Mouse (Mus musculus) c-Kit-positive CD71-positive TER-119-positive erythroid progenitor cells, embryonic 14.5 days (primary cell): ENCODE data around the gene Stard5.

Experiments used
- DNase-seq: peaks from one replicate; pipeline ENCODE4 v3.0.0-alpha.2; 2013; ENCODE audit warnings: low spot score

The Stard5 gene

GRCm38 (mm10) chr7:83631828-83632681 is at the start of gene Stard5:
Gene Stard5, plus strand, starts transcription at chr7:83631959.
- peak; percentile 91 for DNase-seq

GRCm38 (mm10) chr7:83584639-83585471 is 46.9 kb upstream of the Stard5 start, which contains the start of gene Tmc3:
Gene Tmc3, plus strand, starts transcription at chr7:83584927.
- no peak for DNase-seq

GRCm38 (mm10) chr7:83594056-83594455 is 37.7 kb upstream of the Stard5 start:
- no peak for DNase-seq

GRCm38 (mm10) chr7:83597063-83597462 is 34.7 kb upstream of the Stard5 start:
- no peak for DNase-seq

DNA sequence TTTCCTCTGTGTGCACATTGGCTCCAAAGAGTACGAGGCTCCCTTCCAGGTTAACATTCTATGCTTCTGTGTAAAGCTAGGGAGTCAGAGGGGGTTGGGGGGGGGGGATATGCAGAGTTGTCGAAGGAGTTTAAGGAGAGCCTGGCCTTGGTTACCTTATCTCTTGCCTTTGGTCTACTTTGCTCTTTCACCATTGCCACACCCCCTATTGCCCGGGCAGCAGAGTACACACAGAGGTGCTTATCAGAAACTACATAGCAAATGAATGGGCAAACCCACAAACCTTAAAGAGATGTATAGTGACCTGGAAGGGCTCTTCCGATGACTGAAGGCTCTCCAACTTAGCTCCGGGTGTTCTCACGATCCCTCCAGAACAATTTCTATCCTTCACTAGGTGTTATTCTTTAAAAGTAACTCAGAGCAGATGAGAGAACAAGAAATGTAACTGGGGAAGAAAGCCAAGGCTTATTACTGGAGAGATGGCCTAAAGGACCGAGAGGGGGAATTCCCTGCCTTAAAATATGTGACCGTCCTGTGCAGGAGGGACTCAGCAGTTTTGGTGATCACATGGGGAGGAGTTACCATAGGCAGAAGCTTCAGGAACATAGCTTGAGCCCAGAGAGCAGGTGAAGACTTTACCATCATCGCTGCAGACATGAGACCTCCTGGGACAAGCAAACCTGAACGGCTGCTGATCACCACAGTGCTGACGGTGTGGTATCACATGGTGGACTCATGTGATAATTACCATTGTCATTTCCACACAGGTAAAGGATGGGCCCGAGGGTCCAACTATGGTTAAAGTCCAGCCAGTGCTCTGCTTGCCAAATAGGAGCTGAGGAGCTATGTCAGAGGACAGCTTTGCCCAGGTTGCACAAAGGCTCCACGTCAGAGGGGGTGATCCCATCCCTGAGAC is 32.5 kb upstream of the Stard5 start:
- DNase-seq, result no peak

GRCm38 (mm10) chr7:83599913-83600286 is 31.9 kb upstream of the Stard5 start:
- peak; percentile 36 for DNase-seq

DNA sequence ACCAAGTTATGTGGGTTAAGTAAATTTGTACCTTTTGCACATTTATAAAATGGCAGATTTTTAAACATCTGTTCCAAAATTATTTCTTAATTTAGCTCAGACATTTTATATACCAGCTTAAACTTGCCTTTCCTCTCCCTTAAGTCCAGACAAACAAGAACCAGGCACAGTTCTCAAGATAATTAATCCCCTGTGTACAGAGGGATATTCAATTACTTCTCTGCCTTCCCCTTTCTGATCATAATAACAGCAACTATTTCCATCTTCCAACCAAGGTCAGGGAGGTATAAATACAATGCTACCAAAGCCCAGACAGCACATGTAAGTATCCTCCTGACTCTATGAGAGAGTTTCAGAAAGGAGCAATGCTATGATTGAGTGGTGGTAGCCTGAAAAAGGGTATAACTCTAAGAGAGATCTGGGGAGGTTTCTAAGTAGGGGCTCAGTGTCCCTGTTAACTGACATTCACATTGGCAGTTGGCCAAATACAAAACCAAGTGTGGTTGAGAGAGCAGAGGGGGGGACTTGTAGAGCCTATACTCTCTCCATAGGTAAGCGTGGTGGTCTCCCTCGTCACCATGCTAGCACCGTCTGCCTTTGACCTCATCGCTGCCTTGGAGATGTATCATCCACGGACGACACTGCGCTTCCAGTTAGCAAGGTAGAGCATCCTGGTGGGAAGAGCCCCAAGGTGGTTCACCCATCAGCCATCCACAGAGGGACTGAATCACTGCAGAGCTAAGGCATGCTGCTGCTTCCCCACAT is 27.4 kb upstream of the Stard5 start:
- DNase-seq, result no peak

DNA sequence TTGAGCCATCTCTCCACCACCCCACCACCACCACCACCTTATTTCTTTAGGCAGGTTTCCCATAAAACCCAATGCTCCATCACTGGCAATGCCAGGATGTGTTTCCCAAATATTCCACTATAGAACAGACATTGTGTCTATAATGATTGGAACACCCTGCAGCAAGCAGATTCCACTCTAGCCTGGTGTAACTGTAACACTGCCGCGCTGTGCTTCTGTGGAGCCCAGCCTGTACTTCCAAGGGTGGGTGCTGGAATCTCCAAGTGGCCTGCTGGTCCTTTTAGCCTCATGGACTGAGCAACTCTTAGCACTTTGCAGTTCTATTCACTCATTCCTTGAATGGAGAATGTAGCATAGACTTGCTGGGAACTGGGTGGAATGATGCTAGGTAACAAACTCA is 25.0 kb upstream of the Stard5 start:
- DNase-seq, result no peak

DNA sequence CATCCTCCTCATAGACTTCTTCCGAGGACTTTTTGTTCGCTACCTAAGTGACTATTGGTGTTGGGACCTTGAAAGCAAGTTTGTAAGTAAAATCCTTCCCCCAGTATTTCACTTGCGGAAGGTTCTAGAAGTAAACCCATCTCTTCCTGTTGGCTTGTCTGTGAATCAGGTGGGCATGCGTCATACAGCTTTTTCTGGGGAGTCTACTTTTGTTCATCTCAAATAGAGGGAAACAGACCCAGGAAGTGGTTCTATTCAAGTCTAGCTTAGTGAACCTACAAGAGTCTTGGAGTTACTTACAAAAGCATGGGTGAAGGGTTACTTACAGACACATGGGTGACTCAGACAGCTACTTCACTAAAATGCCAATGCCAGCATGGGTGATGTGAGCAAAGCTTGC is 21.9 kb upstream of the Stard5 start:
- DNase-seq, result no peak

DNA sequence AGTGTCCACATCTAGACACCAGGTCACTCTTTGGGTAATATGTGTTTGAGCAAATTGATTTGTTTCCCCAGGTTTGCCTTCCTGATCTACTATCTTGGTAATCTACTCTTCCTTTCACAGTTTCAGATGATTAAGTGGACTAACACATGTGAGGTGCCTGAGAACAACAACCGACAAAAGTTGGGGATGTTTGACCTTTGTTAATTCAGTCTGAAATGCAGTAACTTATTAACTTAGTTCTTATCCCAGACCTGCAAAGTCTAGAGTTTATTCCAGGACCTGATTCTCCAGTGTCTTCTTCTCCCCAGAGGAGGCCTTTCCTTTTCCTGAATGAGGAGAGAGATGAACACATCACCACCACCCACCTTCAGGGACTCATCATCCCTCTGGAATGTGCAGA is 19.9 kb upstream of the Stard5 start:
- no peak for DNase-seq

DNA sequence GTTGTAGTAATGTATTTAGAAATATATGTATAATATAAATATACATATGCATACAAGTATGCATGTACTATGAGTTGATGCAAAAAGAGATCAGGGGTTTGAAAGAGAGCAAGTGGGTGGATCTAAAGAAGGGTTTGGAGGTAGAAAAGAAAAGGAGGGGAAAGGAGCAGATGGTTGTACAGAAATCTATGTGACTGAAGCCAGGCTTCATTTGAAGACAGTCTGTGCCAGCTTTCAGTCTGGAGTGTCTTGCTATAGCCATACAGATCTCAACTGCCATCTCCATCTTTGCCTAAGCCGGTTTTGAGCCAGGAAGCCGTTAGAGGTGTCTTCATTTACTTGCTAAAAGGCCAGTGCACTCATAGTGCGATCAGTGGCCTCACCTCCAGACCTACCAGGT is 16.5 kb upstream of the Stard5 start:
- DNase-seq, result no peak

- DNase-seq, result no peak
These were observed 15.9 kb upstream of the Stard5 start for GRCm38 (mm10) chr7:83615815-83616214.

GRCm38 (mm10) chr7:83616268-83616667 is 15.5 kb upstream of the Stard5 start:
- DNase-seq, result no peak

DNA sequence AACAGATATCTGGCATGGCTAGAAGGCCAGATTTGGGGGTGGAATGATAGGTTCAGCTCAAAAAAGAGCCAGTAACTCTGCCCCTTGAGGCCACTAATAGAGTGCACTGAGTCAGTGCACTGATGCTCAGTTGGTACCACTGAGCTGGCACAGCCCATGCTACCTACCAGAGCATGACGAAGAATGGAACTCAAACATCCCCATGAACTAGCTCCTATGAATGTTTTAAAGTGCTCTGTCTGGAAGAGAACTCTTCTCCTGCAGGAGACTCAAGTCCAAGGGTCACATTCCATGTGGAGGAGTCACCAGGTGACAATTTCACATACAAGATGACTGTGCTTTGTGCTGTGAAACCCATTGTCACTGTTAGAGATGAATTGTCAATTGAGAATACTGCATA is 13.1 kb upstream of the Stard5 start:
- no peak for DNase-seq

GRCm38 (mm10) chr7:83622582-83622981 is 9.2 kb upstream of the Stard5 start:
- no peak for DNase-seq

DNA sequence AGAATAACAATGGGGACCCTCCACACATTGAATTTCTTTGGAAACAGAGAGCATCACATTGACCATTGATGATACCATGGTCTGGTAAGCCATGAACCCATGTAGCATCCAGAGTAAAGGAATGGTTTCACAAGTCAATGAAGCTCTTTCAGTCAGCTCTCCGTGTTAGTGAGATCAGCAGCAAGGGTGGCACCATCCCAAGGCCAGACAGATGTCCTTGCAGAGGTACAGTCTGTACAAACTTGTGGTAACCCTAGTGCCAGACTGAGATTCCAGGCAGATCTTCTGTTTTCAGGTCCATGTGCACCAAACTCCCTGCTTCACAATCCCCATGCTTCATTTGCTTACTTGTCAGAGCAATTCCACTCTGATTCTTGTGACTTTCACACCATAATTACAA is 7.7 kb upstream of the Stard5 start:
- DNase-seq, result no peak

DNA sequence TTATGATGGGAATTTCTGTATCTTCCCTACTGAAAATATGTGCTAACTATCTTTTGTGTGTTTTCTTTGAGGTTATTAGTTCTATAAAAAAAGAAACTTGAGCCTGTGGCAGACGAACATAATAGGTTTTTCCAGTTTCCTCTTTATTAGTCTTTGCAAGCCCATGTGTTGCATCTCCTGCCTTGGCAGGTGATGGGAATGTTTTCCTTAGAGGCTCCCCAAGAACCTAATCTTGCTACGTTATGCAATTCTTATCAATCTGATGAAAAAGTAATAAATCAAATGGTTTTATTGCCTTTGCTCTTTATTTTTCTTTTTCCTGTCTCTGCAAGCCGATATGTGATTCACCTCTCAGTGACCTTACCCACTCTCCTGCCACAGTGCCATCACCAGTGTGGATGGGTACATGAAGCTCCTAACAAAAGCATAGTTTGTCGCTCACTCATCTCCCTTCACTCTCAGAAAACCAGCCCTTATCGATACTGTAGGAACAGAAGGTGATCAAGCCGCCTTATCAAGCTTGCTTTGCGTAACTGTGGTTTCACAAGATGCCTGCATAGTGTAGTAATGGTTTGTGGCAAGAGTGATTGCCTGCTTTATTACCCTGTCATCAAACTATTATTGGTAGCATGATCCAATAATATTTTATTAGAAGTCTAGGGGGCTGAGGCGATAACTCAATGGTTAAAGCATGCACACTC is 5.1 kb upstream of the Stard5 start:
- DNase-seq, result no peak

DNA sequence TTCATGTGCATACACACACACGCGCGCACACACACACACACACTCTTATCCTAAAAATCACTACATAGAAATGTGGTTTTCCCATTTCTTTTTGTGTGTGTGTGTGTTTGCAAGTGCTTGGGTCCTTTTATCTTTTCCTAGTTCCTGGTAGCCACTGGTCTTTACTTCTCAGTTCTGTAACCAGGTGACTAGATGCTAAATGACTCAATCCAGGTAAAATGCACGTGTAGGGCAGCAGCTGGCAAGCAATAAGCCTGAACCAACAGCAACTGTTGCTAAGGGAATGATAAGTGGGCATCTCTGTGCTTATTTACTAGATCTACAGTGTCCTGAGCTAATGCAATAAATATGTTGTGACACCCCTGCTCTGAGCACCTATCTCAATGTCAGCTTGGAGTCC is 4.4 kb upstream of the Stard5 start:
- DNase-seq, result no peak

DNA sequence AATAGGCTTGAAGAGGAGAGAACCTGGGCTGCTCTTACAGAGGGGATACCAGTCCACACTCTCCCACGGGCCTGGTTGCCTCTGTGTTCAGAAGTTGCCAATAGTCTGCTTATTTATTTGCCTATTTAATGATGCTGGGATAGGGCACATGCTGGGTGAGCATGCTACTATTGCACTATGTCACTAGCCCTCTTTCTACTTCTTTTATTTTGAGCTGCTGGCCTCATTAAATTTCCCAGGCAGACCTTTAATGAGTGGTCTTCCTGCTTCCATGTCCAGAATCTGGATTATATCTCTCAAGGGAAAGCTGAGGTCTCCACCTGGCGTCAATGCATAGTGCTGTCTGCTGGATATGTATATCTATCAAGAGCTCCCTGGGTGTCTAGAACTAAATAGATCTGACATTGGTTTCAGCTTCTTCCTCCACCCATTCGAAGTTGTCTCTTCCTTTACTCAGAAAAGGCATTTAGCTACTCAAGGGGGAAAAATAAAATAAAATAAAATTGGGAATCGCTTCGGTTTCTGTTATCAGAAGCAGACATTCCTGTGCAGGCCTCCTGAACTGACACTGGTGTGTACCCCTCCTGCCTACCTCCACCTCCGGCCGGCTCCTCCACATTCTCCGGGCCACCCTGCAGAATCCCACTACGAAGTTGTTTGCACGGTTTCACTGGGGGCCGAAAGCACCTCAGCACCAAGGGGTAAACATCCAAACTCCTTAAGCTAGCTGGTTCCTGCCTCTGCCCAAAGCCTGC is 509 bp upstream of the Stard5 start:
- no peak for DNase-seq

DNA sequence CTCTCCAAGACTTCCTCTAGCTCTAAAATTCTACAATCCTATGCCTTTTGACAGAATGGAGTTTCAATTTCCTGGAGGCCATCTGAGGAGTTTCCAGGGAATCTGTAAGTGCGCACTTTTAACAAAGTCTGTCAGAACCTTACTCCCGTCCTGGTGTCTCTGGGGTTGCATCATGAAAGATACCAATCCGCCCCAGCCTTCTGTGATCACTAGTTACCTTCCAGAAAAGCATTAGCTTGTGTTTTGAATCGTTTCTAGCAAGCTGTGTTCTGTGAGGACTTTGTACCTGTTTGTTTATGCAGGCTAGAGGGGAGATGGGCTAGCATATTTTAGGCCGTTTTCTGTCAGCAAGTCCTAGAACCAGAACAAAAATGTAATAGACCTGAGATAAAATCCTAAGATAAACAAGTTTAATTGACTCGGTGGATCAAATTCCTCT is 942 bp downstream of the Stard5 start:
- peak; percentile 9 for DNase-seq
